Mouse (Mus musculus): Measurements from ENCODE around the gene Ifitm2. TPM values are rescaled to one million over a fixed set of nuclear protein-coding genes. Genes with fewer than 3 reads are reported as not detected.

The Ifitm2 gene
- polyA plus RNA-seq, 1 experiment from 2014 or later: 1,006 TPM

- WGBS: 85% methylated on average over 7 of the region's 7 CpGs
- ATAC-seq (ENCODE audit: insufficient read depth, low FRiP score): no peak
Measured at GRCm38 (mm10) chr7:140907697-140908096, 48.1 kb downstream of the Ifitm2 start.

GRCm38 (mm10) chr7:140907131-140907530 lies 48.7 kb downstream of the Ifitm2 start:
- no peak overlapping the region for H3K4me3 ChIP-seq (replicated peaks; ENCODE audit: low read length)
- ATAC-seq (ENCODE audit: insufficient read depth, low FRiP score): no peak
- no peaks in the 10 kb centered on the region for H3K36me3 ChIP-seq (ENCODE audit: control insufficient read depth, insufficient read depth, low read length)
- no peak overlapping the region for H3K9ac ChIP-seq (ENCODE audit: low read length)
- no peaks in the 10 kb centered on the region for H3K9me3 ChIP-seq (replicated peaks; ENCODE audit: control insufficient read depth, low read length)
- H3K4me1 ChIP-seq (ENCODE audit: control insufficient read depth, insufficient read depth, low read length): no peaks in the 10 kb centered on the region
- no peak overlapping the region for H3K4me2 ChIP-seq (ENCODE audit: low read depth, low read length)
- H3K27ac ChIP-seq (ENCODE audit: low read length): no peak overlapping the region
- WGBS: 73% methylated on average over 13 of the region's 13 CpGs
- H3K27me3 ChIP-seq (ENCODE audit: control insufficient read depth, insufficient read depth, low read length): no peaks in the 10 kb centered on the region

More at GRCm38 (mm10) chr7:140907697-140908096, 48.1 kb downstream of the Ifitm2 start:
- Histone ChIP-seq H3K9ac (ENCODE audit: low read length) (no peak overlapping the region), H3K4me2 (ENCODE audit: low read depth, low read length) (no peak overlapping the region), H3K4me1 (ENCODE audit: control insufficient read depth, insufficient read depth, low read length) (no peaks in the 10 kb centered on the region), H3K27ac (ENCODE audit: low read length) (no peak overlapping the region), H3K36me3 (ENCODE audit: control insufficient read depth, insufficient read depth, low read length) (no peaks in the 10 kb centered on the region), H3K4me3 (replicated peaks; ENCODE audit: low read length) (no peak overlapping the region), H3K27me3 (ENCODE audit: control insufficient read depth, insufficient read depth, low read length) (no peaks in the 10 kb centered on the region), H3K9me3 (replicated peaks; ENCODE audit: control insufficient read depth, low read length) (no peaks in the 10 kb centered on the region)

GRCm38 (mm10) chr7:140905642-140906081 lies 50.1 kb downstream of the Ifitm2 start:
- no peaks in the 10 kb centered on the region for H3K36me3 ChIP-seq (ENCODE audit: control insufficient read depth, insufficient read depth, low read length)
- H3K9me3 ChIP-seq (replicated peaks; ENCODE audit: control insufficient read depth, low read length): no peaks in the 10 kb centered on the region
- ATAC-seq (ENCODE audit: insufficient read depth, low FRiP score): no peak
- WGBS: 71% methylated on average over 2 of the region's 2 CpGs
- H3K4me2 ChIP-seq (ENCODE audit: low read depth, low read length): no peak overlapping the region
- no peak overlapping the region for H3K9ac ChIP-seq (ENCODE audit: low read length)
- no peaks in the 10 kb centered on the region for H3K27me3 ChIP-seq (ENCODE audit: control insufficient read depth, insufficient read depth, low read length)
- no peaks in the 10 kb centered on the region for H3K4me1 ChIP-seq (ENCODE audit: control insufficient read depth, insufficient read depth, low read length)
- no peak overlapping the region for H3K27ac ChIP-seq (ENCODE audit: low read length)
- H3K4me3 ChIP-seq (replicated peaks; ENCODE audit: low read length): no peak overlapping the region

Other genes starting within 250 kb of the Ifitm2 start
- not detected in 2 replicates for gene Cyp2e1, start 192.2 kb downstream of the Ifitm2 start, polyA plus RNA-seq (2015; fragmentation: Nextera tagmentation; extraction: Ambion mirVana)
- 0.35 TPM in 1 of 2 replicates, not detected in the other for gene Syce1, start 168.1 kb downstream of the Ifitm2 start, polyA plus RNA-seq (2015; fragmentation: Nextera tagmentation; extraction: Ambion mirVana)
- 1.3 and 1.9 TPM in 2 replicates for gene Zfp941, start 133.8 kb downstream of the Ifitm2 start, polyA plus RNA-seq (2015; fragmentation: Nextera tagmentation; extraction: Ambion mirVana)
- 26.7 and 34.7 TPM in 2 replicates for gene Urah, start 121.0 kb downstream of the Ifitm2 start, polyA plus RNA-seq (2015; fragmentation: Nextera tagmentation; extraction: Ambion mirVana)
- gene Scgb1c1, start 110.4 kb downstream of the Ifitm2 start, polyA plus RNA-seq (2015; fragmentation: Nextera tagmentation; extraction: Ambion mirVana): not detected in 2 replicates
- gene Odf3, start 108.2 kb downstream of the Ifitm2 start, polyA plus RNA-seq (2015; fragmentation: Nextera tagmentation; extraction: Ambion mirVana): 0.08 TPM in 1 of 2 replicates, not detected in the other
- not detected in 2 replicates for gene Gm45785, start 99.7 kb downstream of the Ifitm2 start, polyA plus RNA-seq (2015; fragmentation: Nextera tagmentation; extraction: Ambion mirVana)
- 62.5 and 77.8 TPM in 2 replicates for gene Ric8a, start 99.0 kb downstream of the Ifitm2 start, polyA plus RNA-seq (2015; fragmentation: Nextera tagmentation; extraction: Ambion mirVana)
- gene Bet1l, start 98.4 kb downstream of the Ifitm2 start, polyA plus RNA-seq (2015; fragmentation: Nextera tagmentation; extraction: Ambion mirVana): 43.5 and 46.6 TPM in 2 replicates
- 189 and 193 TPM in 2 replicates for gene Psmd13, start 74.0 kb downstream of the Ifitm2 start, polyA plus RNA-seq (2015; fragmentation: Nextera tagmentation; extraction: Ambion mirVana)
- 24.0 and 27.4 TPM in 2 replicates for gene Sirt3, start 73.7 kb downstream of the Ifitm2 start, polyA plus RNA-seq (2015; fragmentation: Nextera tagmentation; extraction: Ambion mirVana)
- gene Cox8b, start 55.5 kb downstream of the Ifitm2 start, polyA plus RNA-seq (2015; fragmentation: Nextera tagmentation; extraction: Ambion mirVana): 1.3 and 19.4 TPM in 2 replicates
- 9.9 and 10.0 TPM in 2 replicates for gene Nlrp6, start 35.1 kb downstream of the Ifitm2 start, polyA plus RNA-seq (2015; fragmentation: Nextera tagmentation; extraction: Ambion mirVana)
- 25.6 and 27.3 TPM in 2 replicates for gene Pgghg, start 14.6 kb downstream of the Ifitm2 start, polyA plus RNA-seq (2015; fragmentation: Nextera tagmentation; extraction: Ambion mirVana)
- gene Ifitm5, start 5.7 kb downstream of the Ifitm2 start, polyA plus RNA-seq (2015; fragmentation: Nextera tagmentation; extraction: Ambion mirVana): 3.8 and 4.4 TPM in 2 replicates
- gene Gm45717, start 50 bp downstream of the Ifitm2 start, polyA plus RNA-seq (2015; fragmentation: Nextera tagmentation; extraction: Ambion mirVana): not detected in 2 replicates
- gene Ifitm1, start 11.2 kb upstream of the Ifitm2 start, polyA plus RNA-seq (2015; fragmentation: Nextera tagmentation; extraction: Ambion mirVana): 156 and 185 TPM in 2 replicates
- gene Ifitm3, start 54.8 kb upstream of the Ifitm2 start, polyA plus RNA-seq (2015; fragmentation: Nextera tagmentation; extraction: Ambion mirVana): 322 and 395 TPM in 2 replicates
- 5.5 and 7.5 TPM in 2 replicates for gene Ifitm6, start 61.9 kb upstream of the Ifitm2 start, polyA plus RNA-seq (2015; fragmentation: Nextera tagmentation; extraction: Ambion mirVana)
- not detected in 2 replicates for gene Gm17387, start 73.1 kb upstream of the Ifitm2 start, polyA plus RNA-seq (2015; fragmentation: Nextera tagmentation; extraction: Ambion mirVana)
- 4.9 and 5.1 TPM in 2 replicates for gene B4galnt4, start 105.1 kb upstream of the Ifitm2 start, polyA plus RNA-seq (2015; fragmentation: Nextera tagmentation; extraction: Ambion mirVana)
- 74.2 and 103 TPM in 2 replicates for gene Pkp3, start 122.2 kb upstream of the Ifitm2 start, polyA plus RNA-seq (2015; fragmentation: Nextera tagmentation; extraction: Ambion mirVana)
- gene Sigirr, start 144.6 kb upstream of the Ifitm2 start, polyA plus RNA-seq (2015; fragmentation: Nextera tagmentation; extraction: Ambion mirVana): 14.1 and 14.7 TPM in 2 replicates
- gene Ano9, start 161.8 kb upstream of the Ifitm2 start, polyA plus RNA-seq (2015; fragmentation: Nextera tagmentation; extraction: Ambion mirVana): 22.5 and 26.2 TPM in 2 replicates
- gene Ptdss2, start 166.4 kb upstream of the Ifitm2 start, polyA plus RNA-seq (2015; fragmentation: Nextera tagmentation; extraction: Ambion mirVana): 56.0 and 59.4 TPM in 2 replicates
- 240 and 265 TPM in 2 replicates for gene Rnh1, start 216.9 kb upstream of the Ifitm2 start, polyA plus RNA-seq (2015; fragmentation: Nextera tagmentation; extraction: Ambion mirVana)
- gene Hras, start 238.0 kb upstream of the Ifitm2 start, polyA plus RNA-seq (2015; fragmentation: Nextera tagmentation; extraction: Ambion mirVana): 45.1 and 48.0 TPM in 2 replicates
- gene Lrrc56, start 238.2 kb upstream of the Ifitm2 start, polyA plus RNA-seq (2015; fragmentation: Nextera tagmentation; extraction: Ambion mirVana): 7.1 TPM in 2 replicates